Mouse (Mus musculus) neural tube, embryonic 12.5 days (tissue): ENCODE measurements around the gene Arid3a. TPM values are rescaled to one million over a fixed set of nuclear protein-coding genes. Genes with fewer than 3 reads are reported as not detected.

ENCODE experiments used
- ATAC-seq: fragments of 200-750 bp; cut with Nextera tagmentation; 2 replicates; pipeline ENCODE4 v1.8.0; 2017; ENCODE audit warnings: low read depth, mild to moderate bottlenecking, moderate TSS enrichment, moderate library complexity; ENCODE audit not compliant: low FRiP score
- H3K27ac ChIP-seq: fragments of 300-500 bp; sonication (generic); 2 replicates; pipeline ENCODE4 v1.5.1; 2016
- H3K27me3 ChIP-seq: fragments of 300-500 bp; sonication (generic); replicated peaks from 2 replicates; pipeline ENCODE4 v1.6.1; 2016; ENCODE audit warnings: mild to moderate bottlenecking
- H3K36me3 ChIP-seq: fragments of 300-500 bp; sonication (generic); 2 replicates; pipeline ENCODE4 v1.6.1; 2016; ENCODE audit warnings: mild to moderate bottlenecking
- H3K4me1 ChIP-seq: fragments of 300-500 bp; sonication (generic); 2 replicates; pipeline ENCODE4 v1.6.1; 2016
- H3K4me2 ChIP-seq: fragments of 300-500 bp; sonication (generic); replicated peaks from 2 replicates; pipeline ENCODE4 v1.6.1; 2016; ENCODE audit warnings: mild to moderate bottlenecking
- H3K4me3 ChIP-seq: fragments of 300-500 bp; sonication (generic); 2 replicates; pipeline ENCODE4 v1.5.1; 2016
- H3K9ac ChIP-seq: fragments of 300-500 bp; sonication (generic); 2 replicates; pipeline ENCODE4 v1.6.1; 2016; ENCODE audit warnings: mild to moderate bottlenecking
- H3K9me3 ChIP-seq: fragments of 300-500 bp; sonication (generic); 2 replicates; pipeline ENCODE4 v1.6.1; 2016; ENCODE audit warnings: mild to moderate bottlenecking
- WGBS: fragments of 180-500 bp; shearing (Covaris S2); methylation state at CpG from one replicate; pipeline ENCODE4 v1.1.7; 2016; 5-methylcytosine and 5-hydroxymethylcytosine counted together
- polyA plus RNA-seq: library from polyadenylated mRNA; unstranded; fragments of >200 nt; fragmentation: Nextera tagmentation; extraction: Ambion mirVana; gene quantifications from 2 replicates; pipeline ENCODE4 v1.2.1, GENCODE M21; 2016

The Arid3a gene
- polyA plus RNA-seq, 1 experiment from 2014 or later: 4.9 TPM

GRCm38 (mm10) chr10:79960671-79961294 is 33.9 kb downstream of the Arid3a start:
- Histone ChIP-seq H3K9ac (peak overlapping the region; percentile 81), H3K4me2 (peak overlapping the region; percentile 86), H3K27ac (no peak overlapping the region), H3K27me3 (no peaks in the 10 kb centered on the region), H3K9me3 (no peaks in the 10 kb centered on the region), H3K36me3 (peaks cover 41% of the 10 kb centered on the region), H3K4me3 (peak overlapping the region; percentile 93), H3K4me1 (peaks cover 8% of the 10 kb centered on the region)
- 18% methylated on average over 10 of the region's 10 CpGs for WGBS
- 0 out of 2 replicates have a peak, but pooled peaks have one; percentile 3 for ATAC-seq

- no peak for ATAC-seq
- Histone ChIP-seq H3K4me2 (no peak overlapping the region), H3K27ac (no peak overlapping the region), H3K9ac (no peak overlapping the region), H3K4me3 (no peak overlapping the region), H3K9me3 (no peaks in the 10 kb centered on the region), H3K36me3 (peaks cover 68% of the 10 kb centered on the region), H3K4me1 (peaks cover 8% of the 10 kb centered on the region), H3K27me3 (peaks cover 6% of the 10 kb centered on the region)
- WGBS: 97% methylated on average over 7 of the region's 7 CpGs
Observed at GRCm38 (mm10) chr10:79964727-79965126, 37.9 kb downstream of the Arid3a start.

DNA sequence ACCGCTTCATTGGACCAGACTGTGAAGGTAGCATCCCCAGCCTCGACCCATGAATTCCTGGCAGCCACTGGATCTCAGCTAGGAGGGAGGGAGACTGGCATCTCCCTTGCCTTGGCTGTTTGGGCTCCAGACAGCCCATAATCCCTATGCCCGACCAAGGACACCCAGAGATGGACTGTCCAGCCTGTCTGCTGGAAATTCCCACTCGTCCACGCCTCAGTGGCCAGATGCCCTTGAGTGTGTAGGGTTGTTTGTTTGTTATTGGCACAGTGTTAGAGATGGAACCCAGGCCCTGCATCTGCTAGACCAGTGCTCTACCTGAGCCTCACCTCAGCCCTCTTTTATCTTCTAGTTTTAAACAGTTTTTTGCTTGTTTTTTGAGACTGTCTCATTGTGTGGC is 38.5 kb downstream of the Arid3a start:
- Histone ChIP-seq H3K4me2 (no peak overlapping the region), H3K4me3 (no peak overlapping the region), H3K4me1 (peaks cover 8% of the 10 kb centered on the region), H3K27ac (no peak overlapping the region), H3K9ac (no peak overlapping the region), H3K36me3 (peaks cover 68% of the 10 kb centered on the region), H3K9me3 (no peaks in the 10 kb centered on the region), H3K27me3 (peaks cover 11% of the 10 kb centered on the region)
- WGBS: 92% methylated on average over 5 of the region's 5 CpGs
- ATAC-seq: no peak

DNA sequence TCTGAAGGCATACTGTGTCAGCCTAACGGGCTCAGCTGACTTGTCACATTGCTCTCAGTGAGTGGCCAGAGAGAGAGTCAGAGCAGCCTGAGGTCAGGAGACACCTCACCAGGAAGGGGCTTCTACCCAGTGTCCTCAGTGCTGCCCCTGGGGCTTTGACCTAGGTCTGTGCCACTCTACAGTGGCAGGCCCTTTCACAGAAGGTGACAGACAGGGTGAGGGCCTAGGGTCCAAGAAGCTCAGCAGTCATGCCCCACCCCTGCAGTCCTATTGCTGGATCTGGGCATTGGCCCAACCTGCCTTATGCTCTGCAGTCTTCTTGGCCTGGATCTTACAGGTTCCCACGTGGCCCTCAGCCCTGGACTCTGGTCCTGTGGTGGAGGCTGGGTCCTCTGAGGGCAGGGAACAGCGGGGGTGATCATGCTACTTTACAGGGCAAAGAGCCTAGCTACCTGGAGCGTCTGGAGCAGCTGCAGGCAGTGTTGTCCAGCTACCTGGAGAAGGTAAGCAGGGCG is 40.1 kb downstream of the Arid3a start:
- no peak for ATAC-seq
- H3K27me3 ChIP-seq: peaks cover 27% of the 10 kb centered on the region
- 91% methylated on average over 5 of the region's 5 CpGs for WGBS
- H3K36me3 ChIP-seq: peaks cover 64% of the 10 kb centered on the region
- no peak overlapping the region for H3K4me3 ChIP-seq
- H3K9me3 ChIP-seq: no peaks in the 10 kb centered on the region
- no peak overlapping the region for H3K4me2 ChIP-seq
- H3K4me1 ChIP-seq: peaks cover 9% of the 10 kb centered on the region
- no peak overlapping the region for H3K9ac ChIP-seq
- no peak overlapping the region for H3K27ac ChIP-seq

GRCm38 (mm10) chr10:79968181-79968580 is 41.3 kb downstream of the Arid3a start:
- H3K9me3 ChIP-seq: no peaks in the 10 kb centered on the region
- no peak overlapping the region for H3K9ac ChIP-seq
- peaks cover 53% of the 10 kb centered on the region for H3K36me3 ChIP-seq
- H3K4me1 ChIP-seq: peaks cover 9% of the 10 kb centered on the region
- 94% methylated on average over 1 of the region's 1 CpGs for WGBS
- no peak overlapping the region for H3K27ac ChIP-seq
- H3K4me2 ChIP-seq: no peak overlapping the region
- peaks cover 38% of the 10 kb centered on the region for H3K27me3 ChIP-seq
- no peak for ATAC-seq
- no peak overlapping the region for H3K4me3 ChIP-seq

- no peak for ATAC-seq
- Histone ChIP-seq H3K9me3 (no peaks in the 10 kb centered on the region), H3K4me2 (no peak overlapping the region), H3K4me3 (no peak overlapping the region), H3K36me3 (peaks cover 47% of the 10 kb centered on the region), H3K27me3 (peaks cover 41% of the 10 kb centered on the region), H3K27ac (no peak overlapping the region), H3K4me1 (peaks cover 9% of the 10 kb centered on the region), H3K9ac (no peak overlapping the region)
- WGBS: 21% methylated on average over 3 of the region's 3 CpGs
Observed at GRCm38 (mm10) chr10:79969124-79969568, 42.3 kb downstream of the Arid3a start.

GRCm38 (mm10) chr10:79970415-79971182 is 43.8 kb downstream of the Arid3a start, which contains the start of gene Grin3b:
TSS of gene Grin3b (plus strand) at chr10:79970715.
- WGBS: 8% methylated on average over 47 of the region's 47 CpGs
- Histone ChIP-seq H3K4me3 (peak within 1 kb of the TSS; percentile 23; the same call in 1 of the 2 replicates), H3K4me1 (peaks cover 9% of the 10 kb centered on the region), H3K9ac (peak within 1 kb of the TSS; percentile 47; the same call in 1 of the 2 replicates), H3K27ac (no peak within 1 kb of the TSS), H3K27me3 (peaks cover 41% of the 10 kb centered on the region), H3K9me3 (no peaks in the 10 kb centered on the region), H3K4me2 (peak within 1 kb of the TSS; percentile 60), H3K36me3 (peaks cover 45% of the 10 kb centered on the region)
- no peak for ATAC-seq

DNA sequence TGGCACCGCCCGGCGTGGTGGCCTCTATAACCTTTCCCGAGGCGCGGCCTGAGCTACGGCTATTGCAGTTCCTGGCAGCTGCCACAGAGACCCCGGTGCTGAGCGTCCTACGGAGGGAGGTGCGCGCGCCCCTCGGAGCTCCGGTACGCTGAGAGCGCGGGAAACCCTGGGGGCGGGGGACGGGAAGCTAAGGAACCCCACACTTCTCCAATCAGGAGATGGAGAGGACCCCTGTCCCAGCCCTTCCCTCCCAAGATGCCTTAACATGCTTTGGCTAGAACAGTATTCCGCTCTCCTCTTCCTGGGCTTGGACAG is 44.3 kb downstream of the Arid3a start:
- H3K9me3 ChIP-seq: no peaks in the 10 kb centered on the region
- peaks cover 9% of the 10 kb centered on the region for H3K4me1 ChIP-seq
- H3K4me3 ChIP-seq: peak overlapping the region; percentile 23; the same call in 1 of the 2 replicates
- peaks cover 41% of the 10 kb centered on the region for H3K27me3 ChIP-seq
- H3K27ac ChIP-seq: no peak overlapping the region
- peak overlapping the region; percentile 60 for H3K4me2 ChIP-seq
- H3K36me3 ChIP-seq: peaks cover 45% of the 10 kb centered on the region
- 4% methylated on average over 21 of the region's 21 CpGs for WGBS
- no peak for ATAC-seq
- peak overlapping the region; percentile 47; the same call in 1 of the 2 replicates for H3K9ac ChIP-seq

DNA sequence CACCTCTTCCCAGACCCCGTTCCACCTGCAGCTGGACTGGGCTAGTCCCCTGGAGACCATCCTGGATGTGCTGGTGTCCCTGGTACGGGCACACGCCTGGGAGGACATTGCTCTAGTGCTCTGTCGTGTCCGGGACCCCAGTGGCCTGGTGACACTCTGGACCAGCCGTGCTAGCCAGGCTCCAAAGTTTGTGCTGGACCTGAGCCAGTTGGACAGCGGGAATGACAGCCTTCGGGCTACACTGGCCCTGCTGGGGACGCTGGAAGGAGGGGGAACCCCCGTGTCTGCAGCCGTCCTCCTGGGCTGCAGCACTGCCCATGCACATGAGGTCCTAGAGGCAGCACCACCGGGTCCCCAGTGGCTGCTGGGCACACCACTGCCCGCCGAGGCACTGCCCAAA is 46.0 kb downstream of the Arid3a start:
- Histone ChIP-seq H3K4me3 (no peak overlapping the region), H3K9me3 (no peaks in the 10 kb centered on the region), H3K27me3 (peaks cover 41% of the 10 kb centered on the region), H3K4me1 (peaks cover 9% of the 10 kb centered on the region), H3K9ac (no peak overlapping the region), H3K4me2 (no peak overlapping the region), H3K36me3 (peaks cover 45% of the 10 kb centered on the region), H3K27ac (no peak overlapping the region)
- ATAC-seq: no peak
- 67% methylated on average over 14 of the region's 14 CpGs for WGBS

DNA sequence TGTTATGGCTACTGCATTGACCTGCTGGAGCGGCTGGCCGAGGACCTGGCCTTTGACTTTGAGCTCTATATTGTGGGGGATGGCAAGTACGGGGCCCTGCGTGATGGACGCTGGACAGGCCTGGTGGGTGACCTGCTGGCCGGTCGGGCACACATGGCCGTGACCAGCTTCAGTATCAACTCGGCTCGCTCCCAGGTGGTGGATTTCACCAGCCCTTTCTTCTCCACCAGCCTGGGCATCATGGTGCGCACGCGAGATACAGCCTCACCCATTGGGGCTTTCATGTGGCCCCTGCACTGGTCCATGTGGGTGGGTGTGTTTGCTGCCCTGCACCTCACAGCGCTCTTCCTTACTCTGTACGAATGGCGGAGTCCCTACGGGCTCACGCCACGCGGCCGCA is 47.2 kb downstream of the Arid3a start:
- 93% methylated on average over 21 of the region's 21 CpGs for WGBS
- Histone ChIP-seq H3K27ac (no peak overlapping the region), H3K9ac (no peak overlapping the region), H3K36me3 (peaks cover 51% of the 10 kb centered on the region), H3K4me1 (peaks cover 9% of the 10 kb centered on the region), H3K27me3 (peaks cover 41% of the 10 kb centered on the region), H3K4me2 (no peak overlapping the region), H3K4me3 (no peak overlapping the region), H3K9me3 (no peaks in the 10 kb centered on the region)
- ATAC-seq: no peak

DNA sequence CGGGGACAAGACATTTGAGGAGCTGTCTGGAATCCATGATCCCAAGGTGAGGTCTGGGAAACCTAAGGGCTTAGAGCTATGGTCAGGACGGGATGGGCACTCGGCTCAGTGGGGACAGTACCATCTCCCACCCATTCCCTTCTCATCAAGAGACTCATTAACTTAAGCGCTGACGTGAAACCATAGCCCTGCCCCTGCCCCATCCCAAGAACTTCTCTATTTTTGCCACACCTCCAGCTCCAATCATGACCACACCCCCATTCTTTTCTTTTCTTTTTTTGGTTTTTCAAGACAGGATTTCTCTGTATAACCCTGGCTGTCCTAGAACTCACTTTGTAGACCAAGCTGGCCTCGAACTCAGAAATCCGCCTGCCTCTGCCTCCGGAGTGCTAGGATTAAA is 47.8 kb downstream of the Arid3a start:
- peaks cover 56% of the 10 kb centered on the region for H3K36me3 ChIP-seq
- ATAC-seq: no peak
- 87% methylated on average over 8 of the region's 8 CpGs for WGBS
- H3K27ac ChIP-seq: no peak overlapping the region
- peaks cover 36% of the 10 kb centered on the region for H3K27me3 ChIP-seq
- H3K9me3 ChIP-seq: no peaks in the 10 kb centered on the region
- H3K4me2 ChIP-seq: no peak overlapping the region
- no peak overlapping the region for H3K9ac ChIP-seq
- no peak overlapping the region for H3K4me3 ChIP-seq
- peaks cover 9% of the 10 kb centered on the region for H3K4me1 ChIP-seq

DNA sequence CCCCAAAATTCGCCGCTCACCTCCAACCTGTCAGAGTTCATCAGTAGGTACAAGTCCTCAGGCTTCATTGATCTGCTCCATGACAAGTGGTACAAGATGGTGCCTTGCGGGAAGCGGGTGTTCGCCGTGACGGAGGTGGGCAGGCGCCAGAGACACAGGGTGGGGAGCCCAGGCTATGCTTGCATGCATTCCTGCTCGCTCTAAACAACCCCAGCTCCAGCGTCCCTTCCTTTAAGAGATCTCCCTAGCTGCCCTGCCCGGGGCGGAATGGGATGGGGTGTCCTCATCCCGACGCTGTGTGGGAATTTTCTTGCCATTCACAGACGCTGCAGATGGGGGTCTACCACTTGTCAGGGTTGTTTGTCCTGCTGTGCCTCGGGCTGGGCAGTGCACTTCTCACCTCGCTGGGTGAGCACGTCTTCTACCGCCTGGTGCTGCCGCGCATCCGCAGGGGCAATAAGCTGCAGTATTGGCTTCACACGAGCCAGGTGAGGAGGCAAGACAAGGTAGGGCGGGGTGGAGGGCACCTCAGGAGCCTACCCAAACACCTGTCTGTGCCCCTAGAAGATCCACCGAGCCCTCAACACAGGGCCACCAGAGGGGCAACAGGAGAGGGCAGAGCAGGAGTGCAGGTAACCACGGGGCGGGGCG is 49.4 kb downstream of the Arid3a start:
- peaks cover 59% of the 10 kb centered on the region for H3K36me3 ChIP-seq
- peaks cover 22% of the 10 kb centered on the region for H3K27me3 ChIP-seq
- H3K9ac ChIP-seq: no peak overlapping the region
- no peak overlapping the region for H3K4me2 ChIP-seq
- H3K4me1 ChIP-seq: peaks cover 3% of the 10 kb centered on the region; the same call in 1 of the 2 replicates
- no peak overlapping the region for H3K27ac ChIP-seq
- H3K9me3 ChIP-seq: no peaks in the 10 kb centered on the region
- ATAC-seq: no peak
- WGBS: 86% methylated on average over 28 of the region's 28 CpGs
- no peak overlapping the region for H3K4me3 ChIP-seq
